Mouse (Mus musculus): Measurements from ENCODE around the gene Ndufs6.

GRCm38 (mm10) chr13:73272794-73273282, 55.5 kb downstream of the Ndufs6 start:
- no peak for TF ChIP-seq CTCF (IDR thresholded peaks at IDR 0.05; ENCODE audit: low read depth, low read length)
- TF ChIP-seq POLR2A (IDR thresholded peaks at IDR 0.05; ENCODE audit: extremely low read depth, insufficient read depth, low read length) = no peak

All from liver, adult 2 months (tissue).